Mouse (Mus musculus): ENCODE data around the gene Slc7a3. TPM values are rescaled to one million over a fixed set of nuclear protein-coding genes. Genes with fewer than 3 reads are reported as not detected.
A peak's percentile ranks its signal among the peaks of the same experiment; 100 is the strongest.
"Not testable (repeated sequence)": the region's sequence is repeated elsewhere in the genome, so short reads cannot be mapped to it uniquely, and the experiment has no call there.

The Slc7a3 gene
- polyA plus RNA-seq (2016; fragmentation: Nextera tagmentation; extraction: Ambion mirVana), result 0.92 and 1.4 TPM in 2 replicates

DNA sequence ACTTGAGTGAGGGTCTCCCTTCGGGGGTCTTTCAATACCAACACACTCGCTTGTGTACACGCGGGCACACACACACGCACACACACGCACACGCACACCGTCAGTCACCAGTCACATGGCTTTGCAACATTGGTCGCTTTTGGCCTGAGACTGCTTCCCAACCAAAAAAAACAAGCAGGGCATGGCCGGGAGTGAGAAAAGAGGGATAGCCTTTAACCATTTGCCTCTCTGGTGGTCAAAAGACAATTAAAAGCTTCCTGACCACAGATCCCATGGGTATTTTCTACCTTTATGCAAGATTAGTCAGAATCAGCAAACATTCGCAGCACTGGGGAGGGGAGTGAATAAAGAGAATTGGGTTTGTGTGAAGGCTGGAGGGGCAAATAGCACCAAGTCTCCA, at the start of gene Slc7a3:
TSS of gene Slc7a3 (minus strand) at position 101 of the 400 bp plus-strand sequence.
- Histone ChIP-seq H3K36me3 (no peaks in the 10 kb centered on the region), H3K27me3 (ENCODE audit: insufficient read depth, poor library complexity, severe bottlenecking) (peaks cover 32% of the 10 kb centered on the region), H3K27ac (no peak within 1 kb of the TSS), H3K4me3 (peak within 1 kb of the TSS; percentile 53), H3K4me1 (no peaks in the 10 kb centered on the region), H3K9me3 (no peaks in the 10 kb centered on the region)
- no peak for DNase-seq (ENCODE audit: low spot score)
- 32% methylated on average over 11 of the region's 11 CpGs for WGBS

DNA sequence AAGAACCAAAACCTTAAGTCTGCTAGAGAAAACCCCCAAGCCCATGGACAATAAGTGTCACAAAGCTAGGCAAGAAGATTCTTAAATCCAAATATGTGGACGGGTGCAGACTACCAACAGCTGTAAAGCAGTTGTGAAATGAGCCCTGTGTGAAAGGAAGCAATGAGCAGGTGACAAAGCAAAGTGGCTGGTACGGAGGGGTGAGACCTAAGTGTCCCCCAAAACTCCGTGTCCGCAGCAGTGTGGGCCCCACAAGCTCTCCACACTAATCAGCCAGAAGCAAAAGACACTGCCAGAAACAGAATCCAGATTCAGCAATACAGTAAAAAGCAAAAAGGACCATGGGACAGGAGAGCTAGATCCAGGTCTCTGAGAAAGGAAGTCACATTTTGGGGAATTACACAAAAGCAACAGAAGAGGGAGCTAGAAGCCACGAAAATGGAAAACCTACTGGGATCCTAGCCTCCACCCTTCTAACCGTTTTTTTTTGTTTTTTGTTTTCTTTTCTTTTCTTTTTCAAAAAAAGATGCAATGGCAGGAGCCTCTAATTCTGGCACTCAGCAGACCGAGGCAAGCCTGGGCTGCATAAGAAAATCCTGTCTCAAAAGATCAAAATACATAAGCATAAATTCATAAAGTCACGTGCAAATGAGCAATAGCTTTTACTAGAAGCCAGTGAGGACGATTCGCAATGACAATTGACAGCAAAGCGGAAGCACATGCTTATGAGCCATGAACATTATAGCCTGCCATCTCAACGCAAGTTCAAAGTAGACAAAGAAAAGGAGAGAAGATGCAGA, 46.4 kb upstream of the Slc7a3 start:
- H3K9me3 ChIP-seq, result no peaks in the 10 kb centered on the region
- no peak for DNase-seq (ENCODE audit: low spot score)
- no peaks in the 10 kb centered on the region for H3K36me3 ChIP-seq
- no peaks in the 10 kb centered on the region for H3K27me3 ChIP-seq (ENCODE audit: insufficient read depth, poor library complexity, severe bottlenecking)
- H3K4me3 ChIP-seq, result no peak overlapping the region
- 0 out of 2 replicates have a peak overlapping the region, but pooled peaks have one; percentile 42 for H3K27ac ChIP-seq
- no peaks in the 10 kb centered on the region for H3K4me1 ChIP-seq
- WGBS, result 43% methylated on average over 12 of the region's 12 CpGs

DNA sequence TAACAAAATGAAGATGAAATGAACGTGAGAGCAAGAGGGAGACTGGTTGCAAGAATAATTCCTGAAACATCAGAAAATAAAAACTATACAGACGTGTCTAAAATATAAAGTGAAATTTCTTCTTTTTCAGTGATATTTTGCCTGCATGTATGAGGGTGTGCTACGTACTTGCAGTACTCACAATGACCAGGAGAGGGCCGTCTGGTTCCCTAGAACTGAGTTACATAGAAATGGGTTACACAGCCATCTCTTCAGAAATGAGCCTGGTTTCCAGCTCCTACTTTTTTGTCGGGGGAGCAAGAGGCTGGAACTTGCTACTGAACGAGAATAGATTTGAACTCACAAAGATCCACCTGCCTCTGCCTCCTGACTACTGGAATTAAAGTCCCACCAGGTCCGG, 45.2 kb upstream of the Slc7a3 start:
- Histone ChIP-seq H3K36me3 (no peaks in the 10 kb centered on the region), H3K4me3 (no peak overlapping the region), H3K27ac (no peak overlapping the region), H3K27me3 (ENCODE audit: insufficient read depth, poor library complexity, severe bottlenecking) (no peaks in the 10 kb centered on the region), H3K4me1 (no peaks in the 10 kb centered on the region), H3K9me3 (no peaks in the 10 kb centered on the region)
- DNase-seq (ENCODE audit: low spot score), result peak; percentile 77
- WGBS, result 21% methylated on average over 7 of the region's 7 CpGs

DNA sequence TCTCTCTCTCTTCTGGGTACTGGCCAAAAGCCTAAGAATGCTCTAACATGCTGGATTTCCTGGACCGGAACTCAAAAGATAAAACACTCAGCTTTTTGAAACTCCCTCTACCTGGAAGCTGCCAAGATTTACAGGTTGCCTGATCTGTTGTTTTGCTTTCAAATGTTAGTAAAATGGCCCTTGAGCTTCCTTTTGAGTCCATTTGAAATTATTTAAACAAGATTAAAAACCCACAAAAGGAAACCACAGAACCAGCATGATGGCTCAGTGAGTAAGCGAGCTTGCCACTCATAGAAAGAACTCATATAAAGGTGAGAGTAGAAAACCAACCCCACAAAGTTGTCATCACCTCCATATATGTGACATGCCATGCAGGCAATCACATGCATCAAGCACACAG, 42.7 kb upstream of the Slc7a3 start:
- no peak for DNase-seq (ENCODE audit: low spot score)
- Histone ChIP-seq H3K36me3 (no peaks in the 10 kb centered on the region), H3K27me3 (ENCODE audit: insufficient read depth, poor library complexity, severe bottlenecking) (no peaks in the 10 kb centered on the region), H3K4me1 (no peaks in the 10 kb centered on the region), H3K27ac (no peak overlapping the region), H3K4me3 (no peak overlapping the region), H3K9me3 (no peaks in the 10 kb centered on the region)
- WGBS, result 79% methylated on average over 2 of the region's 2 CpGs

DNA sequence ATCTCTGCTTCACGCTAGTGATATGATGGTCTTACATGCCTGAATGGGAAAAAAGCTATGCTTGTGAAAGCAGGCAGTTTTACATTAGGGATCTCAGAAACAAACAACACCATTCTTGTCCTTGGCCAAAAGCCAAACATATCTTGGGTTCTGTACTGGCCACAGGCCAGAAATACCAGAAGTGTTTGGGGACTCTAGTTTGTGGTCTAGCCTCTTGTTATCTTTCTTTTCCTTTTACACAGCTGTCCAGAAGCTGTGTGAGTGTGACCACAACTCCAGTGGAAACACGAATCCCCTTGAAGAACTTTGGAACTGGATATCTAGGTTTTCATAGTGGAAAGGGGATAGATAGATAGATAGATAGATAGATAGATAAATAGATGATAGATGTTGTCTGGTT, 41.2 kb upstream of the Slc7a3 start:
- no peak overlapping the region for H3K4me3 ChIP-seq
- H3K27me3 ChIP-seq (ENCODE audit: insufficient read depth, poor library complexity, severe bottlenecking), result no peaks in the 10 kb centered on the region
- no peak for DNase-seq (ENCODE audit: low spot score)
- H3K9me3 ChIP-seq, result no peaks in the 10 kb centered on the region
- WGBS, result 57% methylated on average over 2 of the region's 2 CpGs
- H3K4me1 ChIP-seq, result no peaks in the 10 kb centered on the region
- no peaks in the 10 kb centered on the region for H3K36me3 ChIP-seq
- H3K27ac ChIP-seq, result no peak overlapping the region

DNA sequence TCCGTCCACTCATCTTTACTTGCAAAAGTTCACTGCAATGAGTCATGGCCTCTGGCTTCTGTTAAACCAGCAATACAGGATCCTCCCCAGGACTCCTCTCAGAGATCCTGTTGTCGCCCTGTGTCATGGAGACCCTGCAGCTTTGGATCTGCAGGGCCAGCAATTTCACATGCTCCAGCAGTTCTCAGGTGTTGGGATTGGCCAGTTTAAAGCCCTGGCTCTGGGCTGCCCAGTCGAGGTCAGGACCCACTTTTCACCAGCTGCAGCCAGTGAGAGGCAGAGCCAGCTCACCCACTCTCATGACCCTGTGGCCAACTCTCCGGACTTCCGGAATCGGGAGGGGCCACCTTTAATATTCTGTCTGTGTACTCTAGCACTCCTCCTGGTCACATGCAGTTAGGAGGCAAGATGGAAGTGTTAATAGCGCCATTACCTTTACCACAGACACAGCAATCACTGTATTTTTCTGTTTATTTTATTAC, 40.7 kb upstream of the Slc7a3 start:
- H3K36me3 ChIP-seq, result no peaks in the 10 kb centered on the region
- no peak overlapping the region for H3K4me3 ChIP-seq
- no peaks in the 10 kb centered on the region for H3K4me1 ChIP-seq
- peak; percentile 74 for DNase-seq (ENCODE audit: low spot score)
- no peaks in the 10 kb centered on the region for H3K9me3 ChIP-seq
- no peak overlapping the region; the same call in 1 of the 2 replicates for H3K27ac ChIP-seq
- WGBS, result 67% methylated on average over 7 of the region's 7 CpGs
- H3K27me3 ChIP-seq (ENCODE audit: insufficient read depth, poor library complexity, severe bottlenecking), result no peaks in the 10 kb centered on the region

DNA sequence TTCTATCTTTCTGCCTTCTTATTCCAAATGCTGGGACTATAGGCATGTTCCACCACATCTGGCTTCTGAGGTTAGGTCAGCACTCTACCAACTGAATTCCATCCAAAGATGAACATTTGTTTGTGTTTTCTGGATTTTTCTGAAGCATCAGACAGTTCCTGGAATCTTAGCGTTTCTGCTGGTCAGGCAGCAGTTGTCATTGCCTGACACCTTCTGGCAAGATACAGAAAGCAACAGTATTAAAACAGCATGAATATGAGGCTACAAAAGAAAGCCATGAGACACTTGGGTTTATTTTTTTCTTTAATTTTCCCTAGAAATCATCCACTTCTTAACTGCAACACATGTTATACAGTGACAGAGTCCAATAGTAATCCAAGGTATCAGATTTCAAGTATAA, 34.7 kb upstream of the Slc7a3 start:
- no peaks in the 10 kb centered on the region for H3K27me3 ChIP-seq (ENCODE audit: insufficient read depth, poor library complexity, severe bottlenecking)
- no peaks in the 10 kb centered on the region for H3K9me3 ChIP-seq
- no peak overlapping the region for H3K4me3 ChIP-seq
- H3K4me1 ChIP-seq, result no peaks in the 10 kb centered on the region
- no peak for DNase-seq (ENCODE audit: low spot score)
- WGBS, result 57% methylated on average over 1 of the region's 1 CpGs
- no peak overlapping the region for H3K27ac ChIP-seq
- no peaks in the 10 kb centered on the region for H3K36me3 ChIP-seq

DNA sequence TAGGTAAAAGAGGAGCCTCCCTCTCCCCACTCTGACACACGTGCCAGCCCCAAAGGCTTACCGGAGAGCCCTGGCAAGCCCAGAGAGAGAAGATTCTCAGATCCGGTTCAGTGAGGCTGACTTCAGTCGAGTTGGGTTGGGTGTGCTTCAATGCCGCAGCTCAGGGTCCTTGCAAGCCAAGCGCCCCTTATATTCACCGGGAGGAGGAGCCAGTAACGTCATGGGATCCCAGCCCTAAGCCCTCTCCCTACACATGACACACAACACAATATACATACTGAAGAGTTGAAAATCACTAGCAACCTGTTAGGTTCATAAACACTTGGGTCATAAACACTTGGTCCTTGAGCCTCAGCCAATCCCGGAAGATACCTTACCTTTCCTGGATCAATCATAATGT, 609 bp downstream of the Slc7a3 start:
- peaks cover 32% of the 10 kb centered on the region for H3K27me3 ChIP-seq (ENCODE audit: insufficient read depth, poor library complexity, severe bottlenecking)
- not testable (repeated sequence) for H3K4me1 ChIP-seq; H3K9me3 ChIP-seq; H3K27ac ChIP-seq; H3K36me3 ChIP-seq; DNase-seq (ENCODE audit: low spot score)
- 10% methylated on average over 9 of the region's 9 CpGs for WGBS
- H3K4me3 ChIP-seq, result peak overlapping the region; percentile 53

DNA sequence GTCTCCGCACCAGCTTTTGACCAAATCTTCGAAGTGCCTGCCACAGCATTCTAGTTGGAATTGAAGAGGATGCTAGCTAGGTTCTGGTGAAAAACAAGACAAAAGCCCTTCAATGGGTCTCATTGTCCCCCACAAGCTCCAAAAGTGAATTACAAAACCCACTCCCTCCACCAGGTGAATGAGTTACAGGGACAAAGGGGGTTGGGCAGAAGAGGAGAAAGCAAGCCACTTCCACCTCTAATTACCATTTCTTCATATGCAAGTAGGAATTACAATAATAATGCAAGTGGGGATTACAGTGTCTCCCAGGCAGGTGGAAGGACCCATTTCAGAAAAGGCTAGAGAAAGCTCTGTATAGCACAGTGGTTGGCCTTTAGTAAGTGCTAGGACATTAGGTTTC, 1.6 kb downstream of the Slc7a3 start:
- H3K27me3 ChIP-seq (ENCODE audit: insufficient read depth, poor library complexity, severe bottlenecking), result peaks cover 32% of the 10 kb centered on the region
- no peaks in the 10 kb centered on the region for H3K9me3 ChIP-seq
- no peak for DNase-seq (ENCODE audit: low spot score)
- no peaks in the 10 kb centered on the region for H3K36me3 ChIP-seq
- 60% methylated on average over 2 of the region's 2 CpGs for WGBS
- H3K4me1 ChIP-seq, result no peaks in the 10 kb centered on the region
- H3K27ac ChIP-seq, result no peak overlapping the region
- no peak overlapping the region; the same call in 1 of the 2 replicates for H3K4me3 ChIP-seq

DNA sequence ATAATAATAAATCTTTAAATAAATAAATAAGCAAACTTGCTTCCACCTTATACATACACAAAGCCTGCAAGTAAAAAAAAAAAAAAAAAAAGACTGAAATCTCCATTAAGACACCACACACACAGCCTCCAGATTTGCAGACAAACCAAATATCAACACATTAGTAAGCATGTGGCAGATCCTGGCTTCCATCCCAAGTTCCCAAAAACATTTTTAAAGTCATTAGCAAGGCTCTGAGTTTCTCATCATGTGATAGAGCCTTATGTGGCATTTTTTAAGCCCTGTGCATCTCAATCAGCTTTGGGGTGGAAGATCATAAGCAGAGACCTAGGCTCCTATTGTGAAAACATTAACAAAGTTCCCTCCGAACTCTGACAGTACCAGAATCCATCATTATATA, 20.6 kb downstream of the Slc7a3 start:
- Histone ChIP-seq H3K4me3 (no peak overlapping the region), H3K27me3 (ENCODE audit: insufficient read depth, poor library complexity, severe bottlenecking) (no peaks in the 10 kb centered on the region; the same call in 1 of the 2 replicates), H3K4me1 (no peaks in the 10 kb centered on the region), H3K9me3 (no peaks in the 10 kb centered on the region), H3K36me3 (no peaks in the 10 kb centered on the region), H3K27ac (no peak overlapping the region)
- DNase-seq (ENCODE audit: low spot score), result no peak
- WGBS, result 72% methylated on average over 1 of the region's 1 CpGs

DNA sequence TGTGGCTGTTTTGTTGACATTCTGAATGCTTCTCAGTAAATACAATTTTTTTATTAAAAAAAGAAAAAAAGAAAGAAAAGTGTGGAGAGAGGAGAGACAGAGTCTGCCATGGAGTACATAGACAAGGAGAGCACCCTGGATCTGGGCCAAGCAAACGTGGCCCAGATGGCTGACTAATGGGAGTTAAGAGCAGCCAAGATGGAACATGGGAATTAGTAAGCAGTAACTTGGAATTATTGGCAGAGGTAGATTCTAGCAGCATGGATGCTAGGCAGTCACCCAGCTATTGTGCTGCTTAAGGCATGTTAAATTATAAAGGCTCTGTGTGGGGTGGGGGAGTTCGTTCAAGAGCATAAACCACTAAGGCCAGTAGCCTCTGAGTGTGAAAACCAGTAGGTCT, 22.3 kb downstream of the Slc7a3 start:
- Histone ChIP-seq H3K4me3 (no peak overlapping the region), H3K27me3 (ENCODE audit: insufficient read depth, poor library complexity, severe bottlenecking) (no peaks in the 10 kb centered on the region; the same call in 1 of the 2 replicates), H3K27ac (no peak overlapping the region), H3K4me1 (no peaks in the 10 kb centered on the region), H3K36me3 (no peaks in the 10 kb centered on the region), H3K9me3 (0 out of 2 replicates have a peak, but pooled peaks cover 4% of the 10 kb centered on the region)
- DNase-seq (ENCODE audit: low spot score), result no peak
- WGBS, result 69% methylated on average over 2 of the region's 2 CpGs

DNA sequence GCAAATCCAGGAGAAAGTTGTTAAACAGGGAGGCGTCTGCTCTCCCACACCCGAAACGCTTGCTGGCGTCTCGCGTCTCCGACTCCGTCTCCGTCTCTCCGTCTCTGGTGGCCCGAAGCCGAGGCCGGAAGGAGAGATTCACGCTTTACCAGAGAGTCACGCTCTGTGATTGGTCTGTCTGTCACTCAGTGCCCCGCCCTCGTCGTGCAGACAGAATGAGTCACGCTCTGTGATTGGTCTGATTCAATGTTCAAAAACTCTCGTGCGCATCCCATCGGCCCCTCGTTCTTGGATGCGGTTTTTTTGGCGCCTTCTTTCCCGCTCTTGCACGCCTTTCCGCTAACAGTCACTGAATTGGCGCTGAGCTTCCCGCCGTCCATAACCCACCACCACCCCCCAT, 26.3 kb downstream of the Slc7a3 start, which contains the start of gene Tex11:
TSS of gene Tex11 (minus strand) at position 127 of the 400 bp plus-strand sequence.
- H3K27ac ChIP-seq, result no peak within 1 kb of the TSS
- H3K4me1 ChIP-seq, result no peaks in the 10 kb centered on the region
- DNase-seq (ENCODE audit: low spot score), result no peak
- WGBS, result 82% methylated on average over 31 of the region's 31 CpGs
- no peak within 1 kb of the TSS for H3K4me3 ChIP-seq
- 0 out of 2 replicates have a peak, but pooled peaks cover 4% of the 10 kb centered on the region for H3K9me3 ChIP-seq
- H3K27me3 ChIP-seq (ENCODE audit: insufficient read depth, poor library complexity, severe bottlenecking), result no peaks in the 10 kb centered on the region; the same call in 1 of the 2 replicates
- H3K36me3 ChIP-seq, result no peaks in the 10 kb centered on the region

Measured in heart, embryonic 10.5 days (tissue).